Comparison of ENCODE assay signal across 8 mouse cellular contexts in the genomic region with DNA sequence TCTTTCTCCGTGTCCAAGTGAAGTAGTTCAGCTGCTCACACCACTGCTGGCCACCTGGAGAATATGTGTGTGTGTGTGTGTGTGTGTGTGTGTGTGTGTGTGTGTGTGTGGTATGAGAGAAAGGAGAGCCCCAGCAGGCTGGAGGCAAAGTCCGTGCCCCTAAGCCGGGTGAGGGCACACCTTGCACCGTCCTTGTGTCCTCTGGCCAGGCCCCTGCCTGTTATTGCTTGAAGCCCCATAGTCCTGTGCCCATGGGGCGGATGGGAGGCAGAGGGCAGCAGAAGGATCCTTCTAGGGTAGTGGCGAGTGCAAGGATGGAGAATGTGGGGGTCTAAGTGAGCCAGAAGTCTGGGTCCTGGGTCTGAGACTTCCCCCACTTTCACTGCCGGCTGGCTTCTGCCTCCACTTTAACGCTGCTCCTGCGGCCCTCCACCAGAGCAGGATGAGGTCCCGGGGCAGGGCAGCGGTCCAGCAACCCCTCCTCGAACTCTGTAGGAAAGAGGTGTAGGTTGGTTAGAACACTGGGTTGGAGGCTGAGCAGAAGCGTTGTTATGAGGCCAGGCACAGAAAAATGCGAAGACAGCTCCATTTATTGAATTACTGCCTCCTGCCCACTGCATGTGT. TPM values are rescaled to one million over a fixed set of nuclear protein-coding genes. Genes with fewer than 3 reads are reported as not detected.
DNase-seq lines count a peak whose midpoint lies in the region; ATAC-seq and TF ChIP-seq lines count a peak whose summit lies in the region.

No protein-coding gene starts in this region.

- H3K36me3 ChIP-seq in ES-E14 (ENCODE audit: control insufficient read depth, insufficient read depth, low read length, poor library complexity, severe bottlenecking) = peaks cover 16% of the 10 kb centered on the region
- peaks cover 49% of the 10 kb centered on the region for H3K36me3 ChIP-seq in heart, postnatal 0 days (replicated peaks; ENCODE audit: control insufficient read depth, insufficient read depth, low read length)
- no peaks in the 10 kb centered on the region for H3K36me3 ChIP-seq in midbrain, postnatal 0 days (ENCODE audit: insufficient read depth, low read length)

- no peaks in the 10 kb centered on the region for H3K9me3 ChIP-seq in ES-E14 (ENCODE audit: control insufficient read depth, insufficient read depth, low read depth, low read length)
- H3K9me3 ChIP-seq in heart, postnatal 0 days (replicated peaks; ENCODE audit: control insufficient read depth, low read length) = no peaks in the 10 kb centered on the region
- no peaks in the 10 kb centered on the region for H3K9me3 ChIP-seq in midbrain, postnatal 0 days (ENCODE audit: low read length)

- H3K4me3 ChIP-seq in ES-E14 (ENCODE audit: insufficient read depth in 1 of 2, low read depth in 1 of 2, low read length in 2 of 2, poor library complexity in 1 of 2, severe bottlenecking in 1 of 2) = peak overlapping the region; percentile 8 to 18; a peak in 3 of 4 replicates
- H3K4me3 ChIP-seq in heart, postnatal 0 days (ENCODE audit: low read depth, low read length) = peak overlapping the region; percentile 42
- H3K4me3 ChIP-seq in midbrain, postnatal 0 days (ENCODE audit: low read depth, low read length) = peak overlapping the region; percentile 8; the same call in 1 of the 2 replicates

- H3K4me1 ChIP-seq in ES-E14 (ENCODE audit: control insufficient read depth in 2 of 2, insufficient read depth in 2 of 2, low read length in 2 of 2, poor library complexity in 1 of 2) = peaks cover 0 to 35% of the 10 kb centered on the region in 2 experiments; a peak in 2 of 4 replicates
- H3K4me1 ChIP-seq in heart, postnatal 0 days (ENCODE audit: control insufficient read depth, insufficient read depth) = peaks cover 39% of the 10 kb centered on the region
- H3K4me1 ChIP-seq in midbrain, postnatal 0 days (ENCODE audit: insufficient read depth, low read length) = peaks cover 3% of the 10 kb centered on the region; the same call in 1 of the 2 replicates

- H3K27ac ChIP-seq in ES-E14 (ENCODE audit: insufficient read depth, low read depth, low read length, poor library complexity, severe bottlenecking) = no peak overlapping the region
- peak overlapping the region; percentile 79 for H3K27ac ChIP-seq in heart, postnatal 0 days (ENCODE audit: low read depth)
- H3K27ac ChIP-seq in midbrain, postnatal 0 days (ENCODE audit: low read depth, low read length) = no peak overlapping the region

- WGBS in heart, postnatal 0 days = 24% methylated on average over 13 of the region's 14 CpGs
- 21% methylated on average over 12 of the region's 14 CpGs for WGBS in midbrain, postnatal 0 days

- in situ Hi-C loops in ES-E14 (cut with MboI; ENCODE audit: low sequenced_read_pairs in 2 of 2, unreplicated experiment in 2 of 2) = no loop called here

- H3K4me2 ChIP-seq in heart, postnatal 0 days (ENCODE audit: low read depth, low read length) = peak overlapping the region; percentile 67
- peak overlapping the region; percentile 37 for H3K4me2 ChIP-seq in midbrain, postnatal 0 days (ENCODE audit: low read depth, low read length, poor library complexity, severe bottlenecking)

- TF ChIP-seq CTCF in heart, postnatal 0 days (IDR thresholded peaks at IDR 0.05; ENCODE audit: low read depth) = no peak
- TF ChIP-seq CTCF in midbrain, postnatal 0 days (IDR thresholded peaks at IDR 0.05) = no peak

- ATAC-seq in heart, postnatal 0 days (ENCODE audit: insufficient read depth, low read depth) = no peak
- no peak for ATAC-seq in midbrain, postnatal 0 days (ENCODE audit: low FRiP score)

- DNase-seq in cerebellum, adult 8-10 months = peak; percentile 52
- DNase-seq in cerebellum, adult 9-10 months = no peak
- no peak for DNase-seq in ES-E14 (ENCODE audit: low read depth, low spot score)
- no peak for DNase-seq in heart, postnatal 0 days (ENCODE audit: low spot score)
- peak; percentile 57 to 70 for DNase-seq in kidney, postnatal 4 days
- DNase-seq in midbrain, postnatal 0 days (ENCODE audit: low spot score) = no peak
- no peak for DNase-seq in c-Kit-positive CD71-positive TER-119-positive erythroid progenitor cells, embryonic 14.5 days (ENCODE audit: low spot score)
- DNase-seq in right cerebral cortex, postnatal 14 days = no peak

- peak overlapping the region; percentile 44 for H3K9ac ChIP-seq in ES-E14 (ENCODE audit: insufficient read depth, low read depth, low read length, poor library complexity, severe bottlenecking)
- H3K9ac ChIP-seq in heart, postnatal 0 days (replicated peaks; ENCODE audit: low read depth, low read length) = peak overlapping the region; percentile 39; the same call in 1 of the 2 replicates
- no peak overlapping the region for H3K9ac ChIP-seq in midbrain, postnatal 0 days (replicated peaks; ENCODE audit: low read length, poor library complexity, severe bottlenecking)

- no peaks in the 10 kb centered on the region for H3K27me3 ChIP-seq in heart, postnatal 0 days (ENCODE audit: control insufficient read depth, insufficient read depth, low read length)
- H3K27me3 ChIP-seq in midbrain, postnatal 0 days (ENCODE audit: insufficient read depth, low read length) = peaks cover 48% of the 10 kb centered on the region

- no peak for TF ChIP-seq EP300 in heart, postnatal 0 days (IDR thresholded peaks at IDR 0.05; ENCODE audit: low read depth)

TF ChIP-seq in ES-E14, 5 proteins besides CTCF, POLR2A, EP300 and RAD21:
- TF ChIP-seq CHD2 (IDR thresholded peaks at IDR 0.05; ENCODE audit: low read depth, low read length) (no peak), HCFC1 (IDR thresholded peaks at IDR 0.05; ENCODE audit: borderline replicate concordance, insufficient read depth, low read length) (no peak), MAFK (IDR thresholded peaks at IDR 0.05; ENCODE audit: insufficient read depth, low read depth, low read length) (no peak), ZNF384 (IDR thresholded peaks at IDR 0.05; ENCODE audit: low read depth, low read length) (no peak), ZC3H11A (IDR thresholded peaks at IDR 0.05; ENCODE audit: borderline replicate concordance, low read depth, low read length) (no peak)
TF ChIP-seq in ES-E14: peak in this region for 0.

RNA-seq across cellular contexts. Expression of a gene that starts 5.3 kb away (rescaled TPM):
- 23.6 and 35.6 TPM in 2 replicates for total RNA-seq in ES-E14 (2012; rRNA removed)
- total RNA-seq in heart, postnatal 0 days (2014; rRNA removed; ENCODE audit: low replicate concordance) = 10.0 and 16.0 TPM in 2 replicates
- 4.2 and 4.5 TPM in 2 replicates for polyA plus RNA-seq in heart, postnatal 0 days (2015; fragmentation: Nextera tagmentation; extraction: Ambion mirVana)
- total RNA-seq in midbrain, postnatal 0 days (2014; rRNA removed) = 3.2 and 3.7 TPM in 2 replicates
- polyA plus RNA-seq in midbrain, postnatal 0 days (2015; fragmentation: Nextera tagmentation; extraction: Ambion mirVana) = 1.4 and 1.7 TPM in 2 replicates

RNA-seq across cellular contexts. Expression of a gene that starts 7.0 kb away (rescaled TPM):
- 10.6 and 13.8 TPM in 2 replicates for total RNA-seq in ES-E14 (2012; rRNA removed)
- total RNA-seq in heart, postnatal 0 days (2014; rRNA removed; ENCODE audit: low replicate concordance) = 15.3 and 17.0 TPM in 2 replicates
- polyA plus RNA-seq in heart, postnatal 0 days (2015; fragmentation: Nextera tagmentation; extraction: Ambion mirVana) = 4.0 and 5.3 TPM in 2 replicates
- total RNA-seq in midbrain, postnatal 0 days (2014; rRNA removed) = 4.8 and 5.6 TPM in 2 replicates
- 1.4 and 1.6 TPM in 2 replicates for polyA plus RNA-seq in midbrain, postnatal 0 days (2015; fragmentation: Nextera tagmentation; extraction: Ambion mirVana)

RNA-seq across cellular contexts. Expression of a gene that starts 18.6 kb away (rescaled TPM):
- total RNA-seq in ES-E14 (2012; rRNA removed) = 18.6 and 26.0 TPM in 2 replicates
- 38.1 and 42.3 TPM in 2 replicates for total RNA-seq in heart, postnatal 0 days (2014; rRNA removed; ENCODE audit: low replicate concordance)
- polyA plus RNA-seq in heart, postnatal 0 days (2015; fragmentation: Nextera tagmentation; extraction: Ambion mirVana) = 24.0 and 24.6 TPM in 2 replicates
- 6.1 and 10.2 TPM in 2 replicates for total RNA-seq in midbrain, postnatal 0 days (2014; rRNA removed)
- polyA plus RNA-seq in midbrain, postnatal 0 days (2015; fragmentation: Nextera tagmentation; extraction: Ambion mirVana) = 3.9 and 4.3 TPM in 2 replicates

RNA-seq across cellular contexts. Expression of a gene that starts 40.5 kb away (rescaled TPM):
- 69.6 and 91.4 TPM in 2 replicates for total RNA-seq in ES-E14 (2012; rRNA removed)
- 37.0 and 65.9 TPM in 2 replicates for total RNA-seq in heart, postnatal 0 days (2014; rRNA removed; ENCODE audit: low replicate concordance)
- 15.4 and 15.7 TPM in 2 replicates for polyA plus RNA-seq in heart, postnatal 0 days (2015; fragmentation: Nextera tagmentation; extraction: Ambion mirVana)
- total RNA-seq in midbrain, postnatal 0 days (2014; rRNA removed) = 297 and 319 TPM in 2 replicates
- polyA plus RNA-seq in midbrain, postnatal 0 days (2015; fragmentation: Nextera tagmentation; extraction: Ambion mirVana) = 79.8 and 84.4 TPM in 2 replicates

RNA-seq across cellular contexts. Expression of a gene that starts 43.6 kb away (rescaled TPM):
- 1.7 and 3.2 TPM in 2 replicates for total RNA-seq in ES-E14 (2012; rRNA removed)
- total RNA-seq in heart, postnatal 0 days (2014; rRNA removed; ENCODE audit: low replicate concordance) = not detected in 2 replicates
- 0.04 and 0.05 TPM in 2 replicates for polyA plus RNA-seq in heart, postnatal 0 days (2015; fragmentation: Nextera tagmentation; extraction: Ambion mirVana)
- 0.57 and 0.77 TPM in 2 replicates for total RNA-seq in midbrain, postnatal 0 days (2014; rRNA removed)
- polyA plus RNA-seq in midbrain, postnatal 0 days (2015; fragmentation: Nextera tagmentation; extraction: Ambion mirVana) = 0.13 and 0.15 TPM in 2 replicates

Comparison
In these comparisons a context has a peak if more than half of its experiments do, and no peak if none do; other contexts are left out.
1. DNase-seq: peak in cerebellum, adult 8-10 months (single experiment) and kidney, postnatal 4 days (2 of 2); none in cerebellum, adult 9-10 months (single experiment), ES-E14 (single experiment), heart, postnatal 0 days (single experiment), midbrain, postnatal 0 days (single experiment), c-Kit-positive CD71-positive TER-119-positive erythroid progenitor cells, embryonic 14.5 days (single experiment) and right cerebral cortex, postnatal 14 days (single experiment).
2. Peak in every context shown above with its lines, with median percentiles within 50 percentile points of each other: H3K4me3 ChIP-seq.